ENCODE assay signal across 11 mouse cellular contexts in genomic region chr4:141132191-141132590, GRCm38 (mm10). TPM values are rescaled to one million over a fixed set of nuclear protein-coding genes. Genes with fewer than 3 reads are reported as not detected.
A peak's percentile ranks its signal among the peaks of the same experiment; 100 is the strongest.
DNase-seq lines count a peak whose midpoint lies in the region; ATAC-seq lines count a peak whose summit lies in the region.
"Had no signal": no experiment of that assay in that cellular context is flagged by ENCODE, and none has a peak within 500 bp of the region (broad histone marks: within the 10 kb centered on the region; RNA-seq: fewer than 3 reads in every experiment).

No protein-coding gene starts in this region.

- no peak for ATAC-seq in heart, embryonic 15.5 days (replicated peaks; ENCODE audit: insufficient number of reproducible peaks, insufficient read depth, low FRiP score, low read depth)
- ATAC-seq in embryonic facial prominence, embryonic 13.5 days (ENCODE audit: insufficient number of reproducible peaks, insufficient read depth, low FRiP score, low TSS enrichment, low read depth) = no peak
- peak; percentile 0; the same call in 1 of the 2 replicates for ATAC-seq in intestine, embryonic 15.5 days
- ATAC-seq in midbrain, embryonic 13.5 days = no peak

- H3K27me3 ChIP-seq in heart, embryonic 15.5 days = no peaks in the 10 kb centered on the region
- no peaks in the 10 kb centered on the region for H3K27me3 ChIP-seq in embryonic facial prominence, embryonic 13.5 days
- H3K27me3 ChIP-seq in intestine, embryonic 15.5 days (replicated peaks) = no peaks in the 10 kb centered on the region
- H3K27me3 ChIP-seq in midbrain, embryonic 13.5 days = no peaks in the 10 kb centered on the region

- 0 out of 2 replicates have a peak overlapping the region, but pooled peaks have one; percentile 0 for H3K9ac ChIP-seq in heart, embryonic 15.5 days
- no peak overlapping the region for H3K9ac ChIP-seq in embryonic facial prominence, embryonic 13.5 days
- H3K9ac ChIP-seq in intestine, embryonic 15.5 days = peak overlapping the region; percentile 28
- 0 out of 2 replicates have a peak overlapping the region, but pooled peaks have one; percentile 3 for H3K9ac ChIP-seq in midbrain, embryonic 13.5 days (replicated peaks)

- H3K4me1 ChIP-seq in heart, embryonic 15.5 days (replicated peaks) = peaks cover 66% of the 10 kb centered on the region
- H3K4me1 ChIP-seq in embryonic facial prominence, embryonic 13.5 days = peaks cover 67% of the 10 kb centered on the region
- peaks cover 71% of the 10 kb centered on the region for H3K4me1 ChIP-seq in intestine, embryonic 15.5 days (replicated peaks)
- H3K4me1 ChIP-seq in midbrain, embryonic 13.5 days (replicated peaks) = peaks cover 59% of the 10 kb centered on the region

- H3K4me2 ChIP-seq in heart, embryonic 15.5 days = 0 out of 2 replicates have a peak overlapping the region, but pooled peaks have one; percentile 19
- no peak overlapping the region for H3K4me2 ChIP-seq in embryonic facial prominence, embryonic 13.5 days
- peak overlapping the region; percentile 46 for H3K4me2 ChIP-seq in intestine, embryonic 15.5 days (replicated peaks)
- H3K4me2 ChIP-seq in midbrain, embryonic 13.5 days (replicated peaks) = no peak overlapping the region; the same call in 1 of the 2 replicates

- no peaks in the 10 kb centered on the region for H3K9me3 ChIP-seq in heart, embryonic 15.5 days (replicated peaks)
- H3K9me3 ChIP-seq in embryonic facial prominence, embryonic 13.5 days = no peaks in the 10 kb centered on the region
- H3K9me3 ChIP-seq in intestine, embryonic 15.5 days = no peaks in the 10 kb centered on the region
- no peaks in the 10 kb centered on the region for H3K9me3 ChIP-seq in midbrain, embryonic 13.5 days

- WGBS in heart, embryonic 15.5 days = 48% methylated on average over 8 of the region's 8 CpGs
- WGBS in embryonic facial prominence, embryonic 13.5 days = 59% methylated on average over 8 of the region's 8 CpGs
- WGBS in intestine, embryonic 15.5 days = 31% methylated on average over 8 of the region's 8 CpGs
- WGBS in midbrain, embryonic 13.5 days = 54% methylated on average over 8 of the region's 8 CpGs

- H3K27ac ChIP-seq in heart, embryonic 15.5 days = peak overlapping the region; percentile 78
- H3K27ac ChIP-seq in embryonic facial prominence, embryonic 13.5 days = peak overlapping the region; percentile 73
- peak overlapping the region; percentile 90 for H3K27ac ChIP-seq in intestine, embryonic 15.5 days
- H3K27ac ChIP-seq in midbrain, embryonic 13.5 days = peak overlapping the region; percentile 45; the same call in 1 of the 2 replicates
- H3K27ac ChIP-seq: macrophage had no signal

- H3K36me3 ChIP-seq in heart, embryonic 15.5 days = no peaks in the 10 kb centered on the region
- peaks cover 10% of the 10 kb centered on the region; the same call in 1 of the 2 replicates for H3K36me3 ChIP-seq in embryonic facial prominence, embryonic 13.5 days
- no peaks in the 10 kb centered on the region for H3K36me3 ChIP-seq in intestine, embryonic 15.5 days
- no peaks in the 10 kb centered on the region for H3K36me3 ChIP-seq in midbrain, embryonic 13.5 days

- no peak overlapping the region for H3K4me3 ChIP-seq in heart, embryonic 15.5 days
- H3K4me3 ChIP-seq in embryonic facial prominence, embryonic 13.5 days = no peak overlapping the region
- no peak overlapping the region for H3K4me3 ChIP-seq in intestine, embryonic 15.5 days (replicated peaks)
- no peak overlapping the region for H3K4me3 ChIP-seq in midbrain, embryonic 13.5 days (replicated peaks)

- no peak for DNase-seq in heart, postnatal 4 days
- no peak for DNase-seq in adrenal gland, postnatal 14 days
- no peak for DNase-seq in layer of hippocampus, adult 9-10 months (ENCODE audit: low spot score)
- DNase-seq in frontal cortex, postnatal 36 days (ENCODE audit: low spot score in 2 of 2) = no peak
- DNase-seq: retina, postnatal 1 day had no signal

RNA-seq across cellular contexts. Expression of gene Szrd1, which starts 7.4 kb away (rescaled TPM):
- 30.1 and 32.8 TPM in 2 replicates for polyA plus RNA-seq in heart, embryonic 15.5 days (2015; fragmentation: Nextera tagmentation; extraction: Ambion mirVana)
- 100 to 1,000 TPM; 103 to 107 TPM for total RNA-seq in heart, postnatal 4 days (2021)
- 40.5 and 42.4 TPM in 2 replicates for polyA plus RNA-seq in embryonic facial prominence, embryonic 13.5 days (2015; fragmentation: Nextera tagmentation; extraction: Ambion mirVana)
- polyA plus RNA-seq in intestine, embryonic 15.5 days (2015; fragmentation: Nextera tagmentation; extraction: Ambion mirVana) = 42.7 and 44.3 TPM in 2 replicates
- 26.0 and 30.7 TPM in 2 replicates for polyA plus RNA-seq in midbrain, embryonic 13.5 days (2015; fragmentation: Nextera tagmentation; extraction: Ambion mirVana)
- 105 and 107 TPM in 2 replicates for total RNA-seq in adrenal gland, postnatal 14 days (2021)

RNA-seq across cellular contexts. Expression of gene Fbxo42, which starts 15.5 kb away (rescaled TPM):
- polyA plus RNA-seq in heart, embryonic 15.5 days (2015; fragmentation: Nextera tagmentation; extraction: Ambion mirVana) = 10.3 and 15.3 TPM in 2 replicates
- 10 to 100 TPM; 13.9 to 14.9 TPM for total RNA-seq in heart, postnatal 4 days (2021)
- 23.3 and 24.2 TPM in 2 replicates for polyA plus RNA-seq in embryonic facial prominence, embryonic 13.5 days (2015; fragmentation: Nextera tagmentation; extraction: Ambion mirVana)
- polyA plus RNA-seq in intestine, embryonic 15.5 days (2015; fragmentation: Nextera tagmentation; extraction: Ambion mirVana) = 17.4 and 18.7 TPM in 2 replicates
- 22.9 and 26.3 TPM in 2 replicates for polyA plus RNA-seq in midbrain, embryonic 13.5 days (2015; fragmentation: Nextera tagmentation; extraction: Ambion mirVana)
- total RNA-seq in adrenal gland, postnatal 14 days (2021) = 21.7 and 23.5 TPM in 2 replicates

RNA-seq across cellular contexts. Expression of gene Spata21, which starts 44.1 kb away (rescaled TPM):
- polyA plus RNA-seq in heart, embryonic 15.5 days (2015; fragmentation: Nextera tagmentation; extraction: Ambion mirVana) = 0.26 TPM in 1 of 2 replicates, not detected in the other
- not detected for total RNA-seq in heart, postnatal 4 days (2021)
- 0.22 and 0.32 TPM in 2 replicates for polyA plus RNA-seq in embryonic facial prominence, embryonic 13.5 days (2015; fragmentation: Nextera tagmentation; extraction: Ambion mirVana)
- polyA plus RNA-seq in intestine, embryonic 15.5 days (2015; fragmentation: Nextera tagmentation; extraction: Ambion mirVana) = not detected in 2 replicates
- 0.22 TPM in 1 of 2 replicates, not detected in the other for polyA plus RNA-seq in midbrain, embryonic 13.5 days (2015; fragmentation: Nextera tagmentation; extraction: Ambion mirVana)
- total RNA-seq in adrenal gland, postnatal 14 days (2021) = not detected in 2 replicates
- total RNA-seq: adrenal gland, postnatal 10 days had no signal
- polyA plus RNA-seq: macrophage had no signal

RNA-seq across cellular contexts. Expression of gene Necap2, which starts 54.0 kb away (rescaled TPM):
- polyA plus RNA-seq in heart, embryonic 15.5 days (2015; fragmentation: Nextera tagmentation; extraction: Ambion mirVana) = 38.6 and 52.4 TPM in 2 replicates
- total RNA-seq in heart, postnatal 4 days (2021) = 10 to 100 TPM; 33.7 to 35.8 TPM
- 76.7 and 83.5 TPM in 2 replicates for polyA plus RNA-seq in embryonic facial prominence, embryonic 13.5 days (2015; fragmentation: Nextera tagmentation; extraction: Ambion mirVana)
- 66.6 and 70.2 TPM in 2 replicates for polyA plus RNA-seq in intestine, embryonic 15.5 days (2015; fragmentation: Nextera tagmentation; extraction: Ambion mirVana)
- polyA plus RNA-seq in midbrain, embryonic 13.5 days (2015; fragmentation: Nextera tagmentation; extraction: Ambion mirVana) = 47.2 and 52.3 TPM in 2 replicates
- 45.5 and 56.4 TPM in 2 replicates for total RNA-seq in adrenal gland, postnatal 14 days (2021)

Comparison
In these comparisons a context has a peak if more than half of its experiments do, and no peak if none do; other contexts are left out.
1. H3K4me2 ChIP-seq: peak in heart, embryonic 15.5 days (single experiment) and intestine, embryonic 15.5 days (single experiment); none in embryonic facial prominence, embryonic 13.5 days (single experiment) and midbrain, embryonic 13.5 days (single experiment).
2. Peak in every context shown above with its lines, with median percentiles within 50 percentile points of each other: H3K27ac ChIP-seq.